Mouse (Mus musculus): ENCODE results near the gene Hspb1.
A peak's percentile ranks its signal among the peaks of the same experiment; 100 is the strongest.

Hspb1 gene

GRCm38 (mm10) chr5:135887675-135888102 lies at the start of gene Hspb1:
Gene Hspb1 (plus strand): TSS chr5:135887919.
- no peak for DNase-seq (ENCODE audit: low spot score)

DNA sequence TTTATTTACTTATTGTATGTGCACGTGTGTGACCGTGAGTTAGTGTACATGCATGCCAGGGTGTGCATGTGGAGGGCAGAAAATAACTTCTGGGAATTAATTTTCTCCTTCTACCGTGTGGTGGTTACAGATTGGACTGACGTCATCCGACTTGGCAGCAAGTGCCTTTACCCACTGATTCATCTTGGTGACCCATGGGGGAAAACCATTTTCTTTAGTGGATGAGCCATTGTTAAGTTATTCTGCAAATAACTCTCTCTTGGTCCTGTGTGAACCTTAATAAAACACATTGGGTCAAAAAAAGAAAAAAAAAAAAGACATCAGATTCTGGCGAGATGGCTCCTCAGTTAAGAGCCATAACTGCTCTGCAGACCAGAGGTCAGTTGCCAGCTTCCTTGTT lies 46.1 kb upstream of the Hspb1 start:
- no peak for DNase-seq (ENCODE audit: low spot score)

- no peak for DNase-seq (ENCODE audit: low spot score)
Measured at GRCm38 (mm10) chr5:135843418-135843817, 44.3 kb upstream of the Hspb1 start.

DNA sequence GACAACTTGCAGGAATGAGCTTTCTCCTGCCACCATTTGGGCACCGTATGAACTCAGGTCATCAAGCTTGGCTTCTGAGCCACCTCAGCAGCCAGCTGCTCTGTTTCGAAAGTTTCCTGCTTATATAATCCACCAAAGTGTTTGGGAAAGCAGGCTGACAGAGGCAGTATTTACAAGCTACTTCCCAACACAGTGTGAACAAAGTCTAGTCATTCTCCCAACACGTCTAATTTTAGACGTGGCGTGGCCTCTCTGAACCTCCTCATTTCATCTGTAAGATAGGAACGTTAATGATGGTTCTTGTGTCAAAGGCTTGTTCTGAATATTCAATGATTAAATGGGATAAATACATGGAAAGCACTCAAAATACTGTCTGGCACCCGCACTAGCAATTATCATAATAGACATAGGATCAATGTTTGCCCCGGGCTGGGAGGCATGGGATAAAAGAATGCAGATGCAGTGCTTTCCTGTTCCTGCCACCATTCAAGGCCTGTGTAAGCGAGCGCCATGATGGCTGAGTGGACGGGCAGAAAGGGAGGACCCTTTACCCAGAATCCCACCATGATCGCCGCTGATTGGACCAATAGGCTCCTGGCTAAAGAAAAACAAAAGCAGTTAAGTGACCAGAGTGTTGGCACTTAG lies 41.9 kb upstream of the Hspb1 start:
- no peak for DNase-seq (ENCODE audit: low spot score)

DNA sequence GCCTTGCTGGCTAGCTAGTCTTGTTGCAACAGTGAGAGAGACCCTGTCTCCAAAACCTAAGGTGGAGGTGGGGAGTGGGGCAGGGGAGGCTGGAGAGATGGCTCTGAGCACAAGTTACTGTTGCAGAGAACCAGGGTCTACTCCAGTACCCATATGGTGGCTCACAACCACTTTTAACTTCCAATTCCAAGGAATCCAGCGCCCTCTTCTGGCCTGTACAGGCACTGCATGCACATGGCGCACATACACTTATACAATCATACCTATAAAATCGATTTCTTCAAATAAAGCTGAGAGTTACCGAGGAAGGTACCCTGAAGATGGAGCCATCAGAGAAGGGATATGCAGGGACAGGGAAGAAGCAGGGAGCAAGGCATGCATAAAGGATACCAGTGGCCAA lies 40.3 kb upstream of the Hspb1 start:
- no peak for DNase-seq (ENCODE audit: low spot score)

DNA sequence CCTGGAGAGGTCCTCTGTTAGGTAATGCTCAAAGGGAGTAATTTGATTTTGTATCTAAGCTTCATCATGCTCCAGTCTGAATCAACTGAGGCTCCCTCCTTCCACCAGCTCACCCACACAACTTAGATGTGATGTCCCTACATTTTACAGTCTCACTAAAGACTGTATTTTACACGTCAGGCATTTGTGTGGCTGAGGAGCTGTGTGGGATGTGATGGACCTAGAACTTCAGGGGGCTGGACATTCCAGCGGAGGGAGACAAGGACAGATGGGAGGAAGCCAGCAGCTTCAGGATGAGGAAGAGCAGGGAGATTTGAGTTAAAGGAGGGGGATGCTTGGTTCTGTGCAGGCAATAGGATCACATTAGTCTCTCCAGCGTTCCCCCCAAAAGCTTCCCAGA lies 39.8 kb upstream of the Hspb1 start:
- no peak for DNase-seq (ENCODE audit: low spot score)

DNA sequence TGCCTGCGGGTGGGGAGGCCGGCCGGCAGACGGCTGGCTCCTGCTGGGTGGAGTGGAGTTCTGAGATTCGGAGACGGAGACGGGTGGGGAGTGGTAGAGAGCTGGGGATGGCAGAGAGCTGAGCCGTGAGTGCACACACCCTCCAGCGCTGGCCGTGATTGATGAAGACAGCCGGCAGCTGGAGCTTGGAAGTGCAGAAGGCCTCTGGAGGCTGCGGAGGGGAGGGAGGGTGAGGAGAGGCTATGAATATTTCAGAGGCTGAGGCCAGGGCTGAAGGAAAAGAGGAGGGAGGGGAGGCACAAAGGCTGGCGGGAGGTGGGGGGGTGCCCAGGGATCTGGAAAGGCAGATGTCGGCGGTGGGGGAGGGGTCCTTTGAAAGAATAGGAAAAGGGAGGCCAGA lies 36.7 kb upstream of the Hspb1 start:
- no peak for DNase-seq (ENCODE audit: low spot score)

GRCm38 (mm10) chr5:135851481-135851880 lies 36.2 kb upstream of the Hspb1 start:
- DNase-seq (ENCODE audit: low spot score): no peak

DNA sequence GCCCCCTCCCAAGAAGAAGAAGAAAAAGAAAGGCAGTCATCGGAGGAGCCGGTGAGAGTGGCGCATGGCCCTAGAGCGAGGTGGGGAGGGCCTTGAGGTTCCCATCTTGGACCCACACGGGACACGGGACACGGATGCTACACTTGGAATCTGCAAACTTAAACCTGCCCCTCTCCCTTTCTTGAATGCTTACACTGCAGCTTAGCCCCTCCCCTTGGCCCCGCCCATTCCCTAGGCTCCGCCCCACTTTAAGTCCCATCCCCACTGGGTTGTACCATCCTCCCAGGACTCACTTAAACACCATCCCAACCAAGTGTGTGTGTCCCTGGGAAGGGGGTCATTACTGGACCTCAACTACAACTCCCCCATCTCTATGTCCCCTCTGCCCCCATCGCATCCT lies 35.3 kb upstream of the Hspb1 start:
- no peak for DNase-seq (ENCODE audit: low spot score)

GRCm38 (mm10) chr5:135853731-135854130 lies 34.0 kb upstream of the Hspb1 start:
- DNase-seq (ENCODE audit: low spot score): no peak

GRCm38 (mm10) chr5:135855156-135855555 lies 32.6 kb upstream of the Hspb1 start:
- peak; percentile 53 for DNase-seq (ENCODE audit: low spot score)

GRCm38 (mm10) chr5:135866662-135867061 lies 21.1 kb upstream of the Hspb1 start:
- DNase-seq (ENCODE audit: low spot score): no peak

DNA sequence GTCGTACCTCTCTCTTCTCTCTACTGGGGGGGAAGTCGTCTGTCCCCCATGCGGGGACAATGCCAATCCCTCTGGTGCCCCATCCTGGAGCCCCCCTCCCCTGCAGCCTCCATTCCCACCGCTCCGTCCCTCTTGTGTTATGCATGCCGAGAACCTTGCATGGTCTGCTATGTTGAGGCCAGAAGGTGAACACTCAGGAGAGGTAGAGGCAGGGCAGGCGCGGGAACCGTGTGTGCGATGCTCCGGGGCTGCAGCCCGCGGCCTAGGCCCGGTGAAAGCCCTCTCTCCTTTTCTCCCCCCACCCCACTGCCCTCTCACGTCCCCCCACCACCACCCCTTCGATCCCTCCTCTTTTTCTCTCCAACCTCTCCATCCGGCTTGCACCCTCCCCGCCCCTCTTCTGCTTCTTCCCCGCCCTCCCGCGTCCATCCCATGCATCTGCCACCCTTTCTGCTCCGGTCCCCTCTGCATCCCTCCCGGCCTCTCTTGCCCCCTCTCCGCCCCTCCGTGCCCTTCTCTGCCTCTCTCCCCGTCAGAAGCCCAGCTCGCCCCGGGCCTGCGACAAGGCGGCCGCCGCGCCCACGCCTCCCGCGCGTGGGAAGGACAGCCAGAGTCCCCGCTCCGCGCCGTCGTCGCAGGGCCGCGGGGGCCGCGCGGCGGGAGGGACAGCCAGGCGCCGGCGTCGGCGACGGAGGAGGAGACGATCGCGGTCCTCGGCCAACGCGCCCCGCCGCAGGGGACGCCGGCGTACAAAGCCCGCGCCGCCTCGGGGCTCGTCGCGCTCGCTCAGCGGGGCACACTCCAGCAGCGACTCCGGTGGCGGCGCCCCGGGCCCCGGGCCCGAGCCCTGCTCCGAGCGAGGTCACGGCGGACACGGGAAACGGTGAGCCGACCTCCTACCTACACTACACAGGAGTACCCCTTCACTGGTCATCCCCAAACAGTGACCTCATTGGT lies 19.8 kb upstream of the Hspb1 start:
- DNase-seq (ENCODE audit: low spot score): no peak

DNA sequence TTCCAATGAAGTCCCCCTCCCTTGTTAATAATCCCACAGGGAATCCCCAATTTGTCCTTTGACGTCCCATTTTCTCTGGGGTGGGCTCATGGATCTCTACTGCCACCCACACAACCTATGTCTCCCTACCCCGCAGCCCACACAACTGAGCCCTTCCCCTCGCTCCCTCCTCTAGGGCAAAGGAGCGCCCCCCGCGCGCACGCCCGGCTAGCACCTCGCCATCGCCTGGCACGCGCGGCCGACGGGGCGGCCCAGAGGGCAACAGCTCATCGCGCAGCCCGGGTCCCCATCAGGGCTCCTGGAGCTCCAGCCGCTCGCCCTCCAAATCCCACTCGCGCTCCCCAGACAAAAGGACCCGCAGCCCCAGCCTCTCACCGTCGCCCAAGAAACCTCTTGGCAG lies 19.1 kb upstream of the Hspb1 start:
- DNase-seq (ENCODE audit: low spot score): no peak

GRCm38 (mm10) chr5:135869661-135870423 lies 17.9 kb upstream of the Hspb1 start:
- DNase-seq (ENCODE audit: low spot score): no peak

GRCm38 (mm10) chr5:135870505-135870904 lies 17.2 kb upstream of the Hspb1 start:
- no peak for DNase-seq (ENCODE audit: low spot score)

GRCm38 (mm10) chr5:135872996-135873395 lies 14.7 kb upstream of the Hspb1 start:
- no peak for DNase-seq (ENCODE audit: low spot score)

DNA sequence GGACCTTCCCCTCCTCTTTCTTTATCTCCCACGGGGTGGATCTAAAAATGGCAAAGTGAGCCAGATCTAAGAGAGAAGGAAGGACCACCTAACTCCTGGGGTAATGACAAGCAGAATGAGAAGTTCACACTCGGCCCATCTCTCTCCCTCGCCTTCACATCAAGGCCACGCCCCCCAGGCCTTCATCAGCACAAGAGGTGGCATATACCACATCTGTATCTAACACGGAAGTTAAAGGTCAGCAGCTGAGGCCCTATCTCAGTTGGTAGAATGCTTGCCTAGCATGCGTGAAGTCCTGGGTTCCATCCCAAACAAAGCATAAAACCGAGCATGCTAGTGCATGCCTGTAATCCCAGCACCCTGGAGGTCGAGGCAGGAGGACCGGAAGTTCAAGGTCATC lies 14.0 kb upstream of the Hspb1 start:
- DNase-seq (ENCODE audit: low spot score): no peak

- no peak for DNase-seq (ENCODE audit: low spot score)
Measured at GRCm38 (mm10) chr5:135877180-135877579, 10.5 kb upstream of the Hspb1 start.

- no peak for DNase-seq (ENCODE audit: low spot score)
Measured at GRCm38 (mm10) chr5:135877831-135878231, 9.9 kb upstream of the Hspb1 start.

DNA sequence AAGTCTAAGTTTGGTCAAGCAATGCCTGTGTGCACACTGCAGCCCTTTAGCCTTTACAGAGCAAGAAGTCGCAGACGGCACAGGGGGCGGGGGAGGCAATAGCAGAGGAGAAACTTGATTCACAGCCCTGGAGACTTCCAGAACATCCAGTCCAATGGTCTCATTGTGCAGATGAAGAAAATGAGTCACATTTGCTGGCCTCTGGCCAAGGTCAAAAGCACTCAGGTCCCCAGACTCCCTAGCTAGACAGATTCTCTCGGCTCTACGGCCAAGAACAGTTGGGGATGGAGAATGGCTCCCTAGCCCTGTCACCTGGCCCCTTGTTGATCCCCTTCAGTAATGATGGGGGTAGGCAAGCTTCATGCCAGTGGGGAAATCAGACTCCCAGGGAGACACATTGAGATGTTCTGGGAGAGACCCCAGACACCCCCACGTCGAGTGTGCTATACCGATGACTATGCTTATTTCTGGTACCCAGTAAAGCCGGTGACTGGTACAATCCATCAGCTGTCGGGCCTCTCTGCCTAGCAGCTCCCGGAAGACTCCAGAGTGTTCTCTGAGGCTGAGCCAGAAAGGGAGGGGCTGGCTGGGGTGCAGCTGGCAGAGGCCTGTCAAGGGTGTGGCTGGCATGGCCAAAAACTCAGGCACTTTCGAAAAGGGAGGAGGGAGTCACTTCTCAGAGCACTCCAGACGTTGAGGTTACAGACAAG lies 8.1 kb upstream of the Hspb1 start:
- peak; percentile 32 for DNase-seq (ENCODE audit: low spot score)

GRCm38 (mm10) chr5:135884641-135885040 lies 3.1 kb upstream of the Hspb1 start:
- DNase-seq (ENCODE audit: low spot score): no peak
